Mouse (Mus musculus): Measurements from ENCODE around the gene Pakap.

DNA sequence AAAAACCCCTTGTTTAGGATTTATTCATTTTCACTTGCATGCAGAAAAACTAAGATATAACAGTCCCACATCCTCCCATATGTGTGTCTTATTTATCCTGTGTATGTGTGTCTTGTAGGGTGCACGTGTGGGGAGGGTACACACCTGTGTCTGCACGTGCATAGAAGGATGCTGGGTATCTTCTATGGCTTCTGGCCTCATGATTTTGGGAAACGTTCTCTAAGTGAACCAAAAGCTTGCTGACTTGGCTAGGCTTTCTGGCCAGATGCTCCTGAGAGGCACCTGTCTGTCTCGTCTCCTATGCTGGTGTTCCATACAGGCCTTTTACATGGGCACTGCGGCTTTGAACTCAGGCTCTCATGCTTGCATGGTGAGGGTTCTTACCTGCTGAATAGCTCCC lies 254.7 kb downstream of the Pakap start:
- TF ChIP-seq CTCF (IDR thresholded peaks at IDR 0.05; ENCODE audit: low read depth) (no peak), EP300 (IDR thresholded peaks at IDR 0.05; ENCODE audit: low read depth) (no peak)

Data from liver, embryonic 14.5 days (tissue).